Mouse (Mus musculus) myocyte (in vitro differentiated cells): ENCODE measurements around the gene Ttyh3.

Experiments used
- E2F4 ChIP-seq: IDR thresholded peaks from one replicate; pipeline ENCODE4 v1.6.1; 2011; ENCODE audit warnings: mild to moderate bottlenecking, control low read depth, moderate library complexity; ENCODE audit not compliant: insufficient read depth
- MAX ChIP-seq: IDR thresholded peaks from one replicate; pipeline ENCODE4 v1.6.1; 2011; ENCODE audit warnings: low read depth, mild to moderate bottlenecking, control low read depth
- MYOD1 ChIP-seq, 3 experiments: IDR thresholded peaks; one replicate each; pipeline ENCODE4 v1.6.1; 2011; ENCODE audit warnings: control low read depth in 2 of 3, low read depth in 2 of 3, mild to moderate bottlenecking in 2 of 3, moderate library complexity in 1 of 3; ENCODE audit not compliant: insufficient read length in 2 of 3, control insufficient read depth in 1 of 3
- MYOG ChIP-seq, 3 experiments: IDR thresholded peaks; one replicate each; pipeline ENCODE4 v1.6.1; 2011; ENCODE audit warnings: control low read depth in 2 of 3, low read depth in 2 of 3, mild to moderate bottlenecking in 2 of 3; ENCODE audit not compliant: insufficient read length in 2 of 3, control insufficient read depth in 1 of 3, insufficient read depth in 1 of 3
- POLR2A ChIP-seq: IDR thresholded peaks from one replicate; pipeline ENCODE4 v1.6.1; 2011; ENCODE audit warnings: low read depth, mild to moderate bottlenecking, control low read depth, moderate library complexity; ENCODE audit not compliant: insufficient read length
- POLR2AphosphoS2 ChIP-seq: IDR thresholded peaks from one replicate; pipeline ENCODE4 v1.6.1; 2011; ENCODE audit warnings: low read depth, control low read depth; ENCODE audit not compliant: insufficient read length
- REST ChIP-seq: IDR thresholded peaks from one replicate; pipeline ENCODE4 v1.6.1; 2011; ENCODE audit warnings: mild to moderate bottlenecking, control low read depth, moderate library complexity; ENCODE audit not compliant: insufficient read depth, insufficient read length
- SRF ChIP-seq: IDR thresholded peaks from one replicate; pipeline ENCODE4 v1.6.1; 2011; ENCODE audit warnings: low read depth; ENCODE audit not compliant: control insufficient read depth, insufficient read length
- TCF12 ChIP-seq: IDR thresholded peaks from one replicate; pipeline ENCODE4 v1.6.1; 2011; ENCODE audit warnings: mild to moderate bottlenecking, control low read depth; ENCODE audit not compliant: poor library complexity, insufficient read depth, severe bottlenecking
- TCF3 ChIP-seq: IDR thresholded peaks from one replicate; pipeline ENCODE4 v1.6.1; 2011; ENCODE audit warnings: low read depth, control low read depth; ENCODE audit not compliant: insufficient read length
- USF1 ChIP-seq: IDR thresholded peaks from one replicate; pipeline ENCODE4 v1.6.1; 2011; ENCODE audit warnings: low read depth, mild to moderate bottlenecking, control low read depth, moderate library complexity

- TF ChIP-seq SRF (no peak), POLR2A (no peak), MYOG (IDR thresholded peaks at IDR 0.05; ENCODE audit: control insufficient read depth in 1 of 3, insufficient read depth in 1 of 3, insufficient read length in 2 of 3, low read depth in 2 of 3) (no peak), POLR2AphosphoS2 (no peak), USF1 (no peak), E2F4 (no peak), MYOD1 (IDR thresholded peaks at IDR 0.05; ENCODE audit: control insufficient read depth in 1 of 3, insufficient read length in 2 of 3, low read depth in 2 of 3) (no peak), MAX (no peak), TCF12 (no peak), REST (no peak), TCF3 (no peak)
Observed at GRCm38 (mm10) chr5:140642076-140642475, 6.8 kb downstream of the Ttyh3 start.
